Mouse (Mus musculus) olfactory bulb, adult 2 months (tissue): Measurements from ENCODE around the gene 4930544D05Rik.

ENCODE experiments used
- CTCF ChIP-seq: fragments of 200-500 bp; IDR thresholded peaks from 2 replicates; pipeline ENCODE4 v1.5.1; 2012; ENCODE audit warnings: low read depth, mild to moderate bottlenecking, low read length, moderate library complexity; ENCODE audit not compliant: insufficient read depth
- POLR2A ChIP-seq: fragments of 200-500 bp; IDR thresholded peaks from 2 replicates; pipeline ENCODE4 v1.6.1; 2012; ENCODE audit warnings: mild to moderate bottlenecking, low read depth, low read length, moderate library complexity; ENCODE audit not compliant: insufficient read depth

GRCm38 (mm10) chr11:70619101-70619500 lies 3.5 kb downstream of the 4930544D05Rik start, which contains the start of gene Chrne:
- no peak for TF ChIP-seq CTCF
- TF ChIP-seq POLR2A = no peak
